Mouse (Mus musculus): ENCODE data around the gene Carns1.
"Not testable (repeated sequence)": the region's sequence is repeated elsewhere in the genome, so short reads cannot be mapped to it uniquely, and the experiment has no call there.

Gene Carns1

DNA sequence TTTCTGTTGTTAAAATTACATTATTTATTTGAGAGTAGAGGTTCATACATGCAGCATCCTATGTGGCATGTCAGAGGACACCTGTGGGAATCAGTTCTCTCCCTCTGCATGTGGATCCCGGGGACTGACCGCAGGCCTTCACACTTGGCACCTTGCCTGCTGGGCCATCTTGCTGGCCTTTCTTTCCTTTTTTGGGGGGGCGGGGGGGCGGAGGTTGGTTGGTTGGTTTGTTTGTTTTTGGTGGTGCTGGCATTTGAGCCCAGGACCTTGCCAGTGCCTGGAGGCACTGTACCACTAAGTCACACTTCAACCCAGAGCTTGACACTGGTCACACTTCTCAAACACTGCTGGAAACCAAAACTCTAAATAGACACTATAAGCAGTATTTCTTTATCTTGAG lies 40.9 kb downstream of the Carns1 start:
- DNase-seq (ENCODE audit: low read depth in 2 of 2, low spot score in 2 of 2), result no peak

DNA sequence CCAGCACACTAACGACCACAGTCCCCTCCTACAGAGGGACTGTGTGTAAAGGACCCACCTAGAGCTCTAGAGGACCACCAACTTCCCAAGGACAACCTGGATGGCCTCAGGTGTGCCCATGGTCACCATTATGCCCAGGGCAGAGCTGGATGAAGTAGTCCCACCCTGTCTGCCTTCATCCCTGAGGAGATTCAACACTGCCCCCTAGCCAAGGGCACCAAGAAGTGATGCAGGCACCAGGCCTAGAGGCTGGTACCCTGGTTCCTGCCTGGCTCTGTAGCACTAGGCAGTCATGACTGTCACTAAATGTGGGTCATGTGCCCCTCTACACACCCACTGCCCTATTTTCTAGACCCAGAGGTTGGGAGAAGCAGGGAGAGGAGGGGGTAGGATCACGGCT lies 43.5 kb downstream of the Carns1 start:
- DNase-seq (ENCODE audit: low read depth in 2 of 2, low spot score in 2 of 2), result no peak

DNA sequence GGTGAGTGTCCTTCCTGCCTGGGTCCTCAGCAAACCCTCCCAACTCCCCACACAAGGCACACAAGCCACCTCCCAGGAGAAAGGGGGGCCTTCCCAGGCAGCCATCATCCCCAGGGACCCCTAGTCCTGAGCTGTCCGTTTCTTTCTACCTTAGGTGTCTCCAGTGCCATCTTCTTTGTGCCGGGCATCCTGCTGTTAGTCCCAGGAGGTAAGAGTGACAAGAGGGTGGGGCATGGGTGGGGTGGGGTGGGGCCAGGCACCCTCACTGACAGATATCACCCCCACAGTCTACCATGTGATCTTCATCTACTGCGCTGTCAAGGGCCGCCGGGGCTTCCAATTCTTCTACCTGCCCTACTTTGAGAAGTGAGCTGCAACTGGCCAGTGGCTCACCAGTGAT lies 44.2 kb downstream of the Carns1 start:
- no peak for DNase-seq (ENCODE audit: low read depth in 2 of 2, low spot score in 2 of 2)

DNA sequence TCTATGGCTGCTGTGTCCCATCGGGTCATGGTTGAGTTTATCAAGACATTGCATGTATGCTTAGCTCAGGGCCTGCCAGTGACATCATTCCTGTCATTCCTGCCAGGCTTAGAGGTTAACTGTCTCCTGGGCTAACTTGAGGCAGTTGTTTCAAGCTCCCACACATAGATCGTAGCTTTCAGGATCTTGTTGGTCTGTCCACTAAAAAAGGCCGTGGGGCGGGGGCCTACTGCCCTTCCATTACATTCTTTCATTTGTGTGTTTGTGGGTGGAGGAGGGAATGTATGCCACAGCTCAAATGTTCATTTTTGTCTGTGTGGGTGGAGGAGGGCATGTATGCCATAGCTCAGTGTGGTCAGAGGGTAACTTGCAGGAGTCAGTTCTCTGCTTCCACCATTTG lies 45.2 kb downstream of the Carns1 start:
- DNase-seq (ENCODE audit: low read depth in 2 of 2, low spot score in 2 of 2), result no peak

DNA sequence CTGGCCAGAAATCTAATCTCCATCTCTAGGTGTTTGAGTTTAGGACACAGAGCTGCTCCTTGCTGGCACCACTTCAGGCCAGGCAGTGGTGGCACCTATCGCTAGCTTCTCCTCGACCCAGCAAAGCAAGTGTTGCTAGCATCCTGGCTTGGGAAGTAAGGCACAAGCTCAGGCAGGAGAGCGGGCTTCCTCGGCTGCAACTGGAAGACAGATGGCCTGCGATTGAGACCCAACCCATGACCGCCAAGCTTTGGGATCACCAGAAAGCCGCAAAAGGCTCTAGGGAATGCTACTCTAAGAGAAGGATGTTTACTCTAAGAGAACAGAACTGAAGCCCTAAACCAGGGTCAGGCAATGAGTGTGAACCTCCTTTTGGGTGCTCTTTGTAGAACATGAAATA lies 45.8 kb downstream of the Carns1 start:
- DNase-seq (ENCODE audit: low read depth in 2 of 2, low spot score in 2 of 2), result no peak

DNA sequence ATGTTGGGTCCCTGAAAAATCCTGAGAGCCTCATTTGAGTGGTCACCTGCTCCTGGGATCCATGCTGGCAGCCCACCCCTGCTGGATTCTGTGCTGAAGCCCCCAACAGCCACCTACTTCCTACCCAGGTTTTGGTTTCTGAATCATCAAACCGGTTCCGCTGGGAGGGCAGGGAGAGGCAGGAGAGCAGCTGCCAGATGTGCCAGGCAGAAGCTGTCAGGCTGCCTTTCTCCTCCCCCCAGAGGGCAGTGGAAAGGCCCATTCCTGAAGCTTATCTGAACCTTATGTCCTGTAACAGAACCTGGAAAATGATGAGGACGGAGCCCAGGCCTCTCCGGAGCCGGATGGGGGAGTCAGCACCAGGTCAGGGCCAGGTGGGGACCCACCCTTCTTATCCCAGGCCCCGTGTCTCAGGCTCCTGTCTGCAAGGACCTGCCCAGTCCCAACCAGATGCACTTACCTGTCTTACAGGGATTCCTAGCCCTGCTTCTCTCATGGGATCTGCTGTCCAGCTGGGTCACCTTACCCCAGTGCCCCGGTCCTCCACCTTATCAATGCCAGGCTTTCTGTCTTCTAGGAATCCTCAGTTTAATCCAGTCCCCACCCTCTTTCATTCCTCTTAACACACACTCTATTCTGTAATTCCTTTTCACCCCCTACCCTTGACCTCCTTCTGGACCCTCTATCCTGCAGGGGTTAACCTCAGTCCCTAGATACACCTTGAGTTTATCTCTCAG lies 48.4 kb downstream of the Carns1 start:
- no peak for DNase-seq (ENCODE audit: low read depth in 2 of 2, low spot score in 2 of 2)

DNA sequence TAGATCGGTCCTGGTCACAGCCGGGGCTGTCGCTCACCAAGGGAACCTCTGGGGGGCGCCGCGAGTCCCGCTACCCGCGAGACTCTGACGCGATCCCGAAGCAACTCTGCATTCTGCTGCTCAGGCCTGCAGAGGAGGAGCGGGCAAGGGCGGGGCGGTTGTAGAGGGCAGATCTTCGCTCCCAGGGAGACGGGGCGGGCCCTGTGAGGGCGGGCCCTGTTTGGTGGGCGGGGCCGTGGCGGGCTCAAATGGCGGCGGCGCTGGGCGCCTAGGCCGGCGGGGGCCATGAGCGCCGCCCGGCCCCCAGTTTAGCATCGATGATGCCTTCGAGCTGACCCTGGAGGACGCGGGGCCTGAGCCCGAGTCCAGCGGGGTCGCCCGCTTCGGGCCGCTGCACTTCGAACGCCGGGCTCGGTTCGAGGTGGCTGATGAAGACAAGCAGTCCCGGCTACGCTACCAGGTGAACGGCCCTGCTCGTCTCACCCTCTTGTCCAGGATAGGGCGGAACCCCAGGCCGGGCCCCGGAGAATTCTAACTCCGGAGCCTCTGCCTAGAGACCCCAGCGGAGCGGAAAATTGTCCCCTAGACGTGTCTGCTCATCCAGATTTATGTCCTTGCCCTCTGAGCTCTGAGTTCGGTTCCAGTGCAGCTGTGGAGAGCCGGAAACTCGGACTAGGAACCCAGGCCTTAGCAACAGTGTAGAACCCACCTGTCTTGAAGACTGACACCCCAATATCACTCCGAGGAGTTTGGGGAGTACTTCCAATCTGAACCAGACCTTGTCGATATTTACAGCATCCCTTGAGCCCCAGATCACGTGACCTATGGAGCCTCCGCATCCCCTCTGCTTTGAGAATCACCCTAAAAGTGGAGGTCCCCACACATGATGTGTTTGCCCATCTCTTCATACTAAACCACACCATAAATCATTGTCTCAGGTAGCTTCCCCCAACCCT lies 49.3 kb downstream of the Carns1 start, which contains the start of gene Aip:
Gene Aip (minus strand): TSS at position 118 of the 956 bp plus-strand sequence.
- peak; percentile 98 to 99 for DNase-seq (ENCODE audit: low read depth in 2 of 2, low spot score in 2 of 2)

DNA sequence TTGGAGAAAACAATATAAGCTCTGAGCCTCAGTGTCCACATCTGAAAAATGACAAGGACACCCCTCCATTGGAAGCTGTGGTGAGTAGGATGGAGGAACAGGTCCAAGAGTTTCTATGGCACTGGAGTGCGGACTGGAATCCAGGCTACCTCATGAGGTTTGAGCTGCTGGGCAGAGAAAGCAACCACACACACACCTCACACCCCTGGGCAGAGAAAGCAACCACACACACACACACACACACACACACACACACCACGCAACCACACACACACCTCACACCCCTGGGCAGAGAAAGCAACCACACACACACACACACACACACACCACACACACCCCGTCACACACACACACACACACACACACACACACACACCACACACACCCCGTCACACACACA lies 50.0 kb downstream of the Carns1 start:
- not testable (repeated sequence) for DNase-seq (ENCODE audit: low read depth in 2 of 2, low spot score in 2 of 2)

DNA sequence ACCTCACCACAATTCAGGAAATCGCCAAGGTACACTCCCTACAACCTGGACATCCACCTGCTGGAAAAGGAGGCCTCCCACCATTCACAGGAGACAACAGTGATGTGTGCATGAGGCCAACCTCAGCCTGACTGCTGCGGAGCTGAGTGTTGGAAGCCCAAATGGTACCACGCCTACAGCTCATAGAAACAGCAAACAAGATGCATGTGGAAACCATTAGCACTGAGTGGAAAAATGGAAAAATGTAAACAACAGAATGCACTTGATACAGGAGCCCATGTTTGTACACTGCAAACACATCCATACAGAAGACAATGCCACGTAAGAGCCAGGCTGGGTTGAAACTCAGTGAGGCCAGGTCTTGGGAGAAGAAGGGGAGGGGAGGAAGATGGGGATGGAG lies 50.8 kb downstream of the Carns1 start:
- DNase-seq (ENCODE audit: low read depth in 2 of 2, low spot score in 2 of 2), result no peak

DNA sequence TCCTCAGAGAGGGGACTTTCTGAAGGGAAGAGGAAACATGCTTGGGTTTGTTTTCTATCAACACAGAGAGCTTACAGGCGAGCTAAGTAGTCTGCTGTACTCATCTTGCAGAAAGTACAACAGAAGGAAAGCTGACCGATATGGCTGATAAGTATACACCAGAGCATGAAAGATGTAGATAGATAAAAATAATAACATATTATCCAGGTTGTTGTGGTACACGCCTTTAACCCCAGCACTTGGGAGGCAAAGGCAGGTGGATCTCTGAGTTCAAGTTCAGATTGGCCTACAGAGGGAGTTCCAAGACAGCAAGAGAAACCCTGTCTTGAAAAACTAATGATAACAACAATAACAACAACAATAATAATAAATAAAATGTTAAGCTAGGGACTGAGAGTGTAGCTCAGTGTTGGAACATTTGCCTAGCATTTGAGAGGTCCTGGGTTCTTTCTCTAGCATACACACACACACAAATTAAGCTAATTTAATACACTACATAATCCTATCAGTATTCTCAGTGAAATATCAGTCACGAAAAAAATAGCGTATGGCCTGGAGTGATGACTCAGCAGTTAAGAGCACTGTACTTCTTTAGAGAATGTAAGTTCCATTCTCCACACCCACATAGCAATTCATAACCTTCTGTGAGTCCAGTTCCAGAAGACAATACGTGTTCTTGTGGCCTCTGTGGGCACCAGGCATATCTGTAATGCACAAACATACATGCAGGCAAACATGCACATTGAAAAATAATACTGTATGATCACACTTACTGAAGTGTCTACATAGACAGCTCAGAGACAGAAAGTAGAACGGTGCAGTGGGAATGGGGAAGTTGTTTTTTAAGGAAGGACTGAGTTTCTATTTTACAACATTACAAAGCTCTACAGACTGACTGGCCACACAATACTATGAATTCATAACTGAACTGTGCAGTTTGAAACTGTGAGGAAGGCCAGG lies 52.6 kb downstream of the Carns1 start:
- DNase-seq (ENCODE audit: low read depth in 2 of 2, low spot score in 2 of 2), result no peak

DNA sequence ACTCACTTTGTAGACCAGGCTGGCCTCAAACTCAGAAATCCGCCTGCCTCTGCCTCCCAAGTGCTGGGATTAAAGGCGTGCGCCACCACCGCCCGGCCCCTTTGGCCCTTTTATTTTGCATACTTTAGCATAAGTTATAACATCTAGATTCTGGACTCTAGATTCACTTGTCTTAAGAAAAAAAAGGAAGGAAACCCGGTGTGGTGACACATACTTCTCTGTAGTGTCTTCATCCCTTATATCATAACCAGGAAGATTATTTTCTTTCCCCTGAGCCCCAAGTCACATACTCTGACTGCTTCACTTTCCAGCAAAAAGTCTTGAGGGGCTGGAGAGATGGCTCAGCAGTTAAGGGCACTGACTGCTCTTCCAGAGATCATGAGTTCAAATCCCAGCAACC lies 53.4 kb downstream of the Carns1 start:
- not testable (repeated sequence) for DNase-seq (ENCODE audit: low read depth in 2 of 2, low spot score in 2 of 2)

DNA sequence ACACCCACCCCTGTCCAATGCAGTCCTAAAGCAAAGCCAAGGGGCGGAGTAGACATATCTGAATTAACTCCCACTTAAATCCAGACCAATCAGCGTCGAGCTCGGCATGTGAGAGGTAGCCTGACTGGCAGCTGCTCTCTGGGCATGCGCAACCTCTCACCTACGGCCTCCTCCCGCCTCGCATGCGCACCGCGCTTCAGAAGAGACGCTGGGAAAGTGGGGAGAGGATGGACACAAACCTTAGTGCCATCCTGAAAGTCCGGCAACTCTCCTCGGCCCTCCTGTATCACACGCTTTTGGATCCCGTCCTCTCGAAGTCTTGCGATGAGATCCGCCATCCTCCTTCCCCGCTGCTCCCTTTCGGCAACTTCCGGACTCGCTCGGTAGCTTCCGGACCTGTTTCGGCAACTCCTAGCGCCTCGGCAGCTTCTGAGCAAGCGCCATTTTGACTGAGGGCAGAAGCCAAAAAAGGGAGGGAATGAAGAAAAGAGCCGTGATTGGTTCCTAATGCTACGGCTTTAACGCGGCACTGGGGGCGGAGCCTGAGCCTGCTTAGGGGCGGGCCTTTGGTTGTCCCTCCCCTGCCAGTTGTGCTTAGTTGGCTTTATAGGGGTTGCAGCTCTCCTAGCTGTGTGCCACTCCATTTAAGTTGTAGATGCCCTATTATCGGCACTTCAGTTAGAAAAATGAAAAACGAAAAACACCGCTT lies 54.0 kb downstream of the Carns1 start:
- DNase-seq (ENCODE audit: low read depth in 2 of 2, low spot score in 2 of 2), result peak; percentile 96 to 99

DNA sequence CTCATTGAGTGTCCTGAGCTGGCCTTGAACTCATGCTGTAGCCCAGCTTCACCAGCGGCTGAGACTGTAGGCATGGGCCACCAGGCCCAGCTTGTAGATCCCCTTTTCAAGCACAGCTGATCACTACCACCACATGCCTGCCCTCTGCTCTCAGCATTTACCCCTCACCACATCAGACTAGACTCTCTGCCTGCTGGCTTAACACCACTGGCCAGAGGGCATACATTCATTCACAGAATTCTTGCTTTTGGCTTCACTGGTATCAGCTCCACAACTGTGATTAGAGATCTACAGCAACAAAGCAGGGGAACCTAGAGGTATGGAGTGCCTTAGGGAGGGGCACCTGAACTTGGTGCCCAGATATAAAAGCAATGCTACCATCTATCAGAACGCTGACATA lies 54.8 kb downstream of the Carns1 start:
- no peak for DNase-seq (ENCODE audit: low read depth in 2 of 2, low spot score in 2 of 2)

DNA sequence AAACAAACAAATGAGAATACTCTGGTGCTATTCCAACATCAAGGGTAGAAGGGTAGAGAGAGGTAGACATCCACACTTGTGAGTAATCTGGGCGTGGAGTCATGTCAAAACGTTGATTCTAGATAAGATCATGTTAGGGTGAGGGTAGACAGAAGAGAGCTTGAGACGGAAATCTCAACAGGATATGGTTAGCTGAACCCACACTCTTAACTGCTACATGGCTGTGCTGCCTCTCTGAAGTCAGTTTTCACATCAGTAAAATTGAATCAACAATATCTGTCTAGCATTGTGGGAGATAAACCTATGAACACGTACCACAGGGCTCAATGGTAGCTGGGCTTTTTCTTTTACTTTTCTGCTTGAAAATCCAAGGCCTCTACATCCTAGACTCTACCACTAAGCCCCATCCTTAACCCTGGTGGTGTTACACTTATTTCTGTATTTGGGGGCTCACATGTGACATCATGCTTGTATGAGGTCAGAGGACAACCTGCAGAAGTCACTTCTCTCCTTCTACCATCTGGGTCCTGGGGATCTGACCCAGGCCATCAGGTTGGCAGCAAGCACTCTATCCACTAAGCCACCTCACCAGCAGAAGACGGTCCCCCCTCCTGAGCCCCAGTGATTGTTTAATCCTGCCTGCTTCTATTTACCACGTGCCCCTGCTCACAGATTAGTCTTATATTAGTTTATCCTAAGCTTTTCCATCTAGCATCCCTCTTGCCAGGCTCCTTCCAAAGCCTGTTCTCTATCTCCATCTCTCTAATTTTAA lies 55.4 kb downstream of the Carns1 start:
- DNase-seq (ENCODE audit: low read depth in 2 of 2, low spot score in 2 of 2), result peak; percentile 68 to 72

DNA sequence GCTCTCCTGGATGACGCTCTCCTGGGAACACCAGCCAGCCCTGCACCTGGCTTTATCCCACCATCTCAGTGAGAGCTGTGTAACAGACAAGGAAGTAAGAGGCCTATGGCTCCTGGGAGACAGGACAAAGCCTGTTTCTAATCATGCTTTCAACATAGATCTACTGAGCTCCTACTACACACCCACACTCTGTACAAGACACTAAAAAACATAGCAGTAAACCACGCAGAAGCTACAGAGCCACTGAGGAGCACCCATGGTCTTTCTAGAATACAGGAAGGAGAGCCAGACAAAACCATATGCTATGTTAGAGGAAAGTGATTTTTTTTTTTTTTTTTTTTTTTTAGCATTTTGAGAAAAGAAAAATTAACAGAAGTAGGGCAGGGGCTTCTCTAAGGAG lies 56.9 kb downstream of the Carns1 start:
- no peak for DNase-seq (ENCODE audit: low read depth in 2 of 2, low spot score in 2 of 2)

DNA sequence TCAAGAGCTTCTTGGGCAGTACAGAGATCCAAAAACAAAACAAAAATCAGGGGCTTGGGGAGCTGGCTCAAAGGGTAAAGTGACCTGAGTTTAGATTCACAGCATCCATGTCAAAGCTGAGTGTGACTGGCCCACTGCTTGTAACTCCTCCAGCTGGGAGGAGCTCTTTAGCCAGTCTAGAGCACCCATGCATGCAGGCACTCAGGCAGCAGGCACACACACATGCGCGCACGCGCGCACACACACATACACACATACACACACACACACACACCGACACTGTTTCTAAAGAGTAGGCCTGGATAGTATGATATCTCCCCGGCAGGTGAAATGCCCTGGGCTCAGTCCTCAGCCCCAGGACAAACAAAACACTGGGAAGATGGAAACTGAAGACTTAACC lies 58.3 kb downstream of the Carns1 start:
- DNase-seq (ENCODE audit: low read depth in 2 of 2, low spot score in 2 of 2), result no peak

DNA sequence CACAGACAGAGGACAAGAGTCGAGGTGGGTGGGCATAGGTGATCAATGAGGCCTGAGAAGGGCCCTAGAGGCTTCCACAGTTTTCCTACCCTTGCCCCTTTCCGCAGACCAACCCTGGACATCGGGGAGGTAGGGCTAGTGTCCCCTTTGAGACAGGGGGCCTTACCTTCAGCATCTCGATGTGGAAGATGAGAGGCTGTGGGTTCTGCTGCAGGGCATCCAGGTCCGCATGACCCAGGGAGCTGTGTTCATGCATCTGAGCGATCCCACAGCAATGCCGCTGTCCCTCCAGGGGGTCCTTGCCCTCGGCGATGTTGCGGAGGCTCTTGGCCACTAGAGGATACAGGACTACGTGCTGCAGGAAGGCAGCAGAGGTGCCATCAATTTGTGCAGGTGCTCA lies 59.5 kb downstream of the Carns1 start:
- DNase-seq (ENCODE audit: low read depth in 2 of 2, low spot score in 2 of 2), result no peak

DNA sequence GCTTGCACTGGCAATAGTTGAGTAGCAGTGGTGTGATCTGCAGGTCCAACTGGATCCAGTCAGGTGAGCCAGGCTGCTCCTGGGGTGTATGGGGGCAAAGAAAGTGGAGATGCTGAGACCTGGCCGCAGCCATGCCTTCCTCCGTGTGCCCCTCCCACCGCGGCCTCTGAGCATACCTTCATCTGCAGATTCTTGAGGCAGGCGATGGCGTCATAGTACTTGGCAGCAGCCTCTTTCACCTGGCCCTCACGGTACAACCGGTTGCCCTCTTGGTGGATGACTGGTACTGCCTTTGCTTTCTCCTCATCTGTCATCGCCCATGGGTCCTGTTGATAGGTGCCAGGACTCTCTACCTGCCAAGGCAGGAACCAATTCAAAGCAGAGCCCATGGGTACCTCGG lies 60.1 kb downstream of the Carns1 start:
- DNase-seq (ENCODE audit: low read depth in 2 of 2, low spot score in 2 of 2), result no peak

DNA sequence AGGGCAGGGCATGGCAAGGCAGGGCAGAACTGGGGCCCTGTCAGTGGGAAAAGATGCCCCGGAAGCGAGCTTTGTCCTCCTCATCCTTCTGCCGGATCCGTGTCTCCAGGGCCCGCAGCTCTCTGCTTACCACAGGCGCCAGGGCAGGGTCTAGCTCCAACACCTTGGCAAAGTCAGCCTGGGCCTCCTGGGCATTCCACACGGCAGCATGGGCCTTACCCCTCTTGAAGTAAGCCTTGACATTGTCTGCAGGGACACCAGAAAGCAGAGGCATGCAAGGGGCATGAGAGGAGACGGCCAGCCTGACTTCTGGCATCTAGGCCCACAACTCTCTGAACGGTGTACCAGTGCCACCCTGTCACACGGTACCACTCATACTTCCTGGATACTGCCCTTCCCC lies 60.7 kb downstream of the Carns1 start:
- DNase-seq (ENCODE audit: low read depth in 2 of 2, low spot score in 2 of 2), result no peak

All from CD8-positive naive resting alpha-beta T cell, adult 2 months (primary cell).